Mouse (Mus musculus): ENCODE data around the gene Lrriq4.

GRCm38 (mm10) chr3:30718649-30719048, 74.3 kb downstream of the Lrriq4 start:
- no peak for TF ChIP-seq POLR2A (IDR thresholded peaks at IDR 0.05; ENCODE audit: insufficient read depth, low read depth, low read length)
- TF ChIP-seq CTCF (IDR thresholded peaks at IDR 0.05; ENCODE audit: insufficient read depth, low read depth, low read length), result no peak

Measured in olfactory bulb, adult 2 months (tissue).